Mouse (Mus musculus): ENCODE results near the gene Kdm5a. TPM values are rescaled to one million over a fixed set of nuclear protein-coding genes. Genes with fewer than 3 reads are reported as not detected.
A peak's percentile ranks its signal among the peaks of the same experiment; 100 is the strongest.

Kdm5a gene
- polyA plus RNA-seq, 1 experiment from 2014 or later, result 49.0 TPM

DNA sequence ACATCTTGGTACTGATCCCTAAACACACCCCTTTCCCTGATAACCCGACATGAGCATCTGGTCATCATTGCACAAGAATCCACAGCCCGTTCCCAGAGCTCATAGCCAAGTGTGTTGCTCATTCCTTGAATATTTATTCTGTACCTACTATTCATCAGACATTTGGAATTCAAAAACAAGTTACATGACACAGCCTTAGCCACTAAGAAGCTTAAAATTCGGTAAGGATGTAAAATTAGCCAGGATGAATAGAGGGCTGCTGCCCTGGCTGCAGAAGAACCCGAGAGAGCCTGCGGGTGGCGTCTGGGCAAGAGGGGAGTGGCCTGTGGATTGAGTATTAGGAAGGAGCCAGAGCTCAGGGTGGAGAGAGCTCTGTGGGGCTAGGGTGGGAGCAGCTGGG lies 118.8 kb downstream of the Kdm5a start:
- H3K4me3 ChIP-seq, result no peak overlapping the region
- no peak overlapping the region for H3K27ac ChIP-seq (replicated peaks)
- H3K4me1 ChIP-seq, result peaks cover 8% of the 10 kb centered on the region
- H3K36me3 ChIP-seq, result peaks cover 18% of the 10 kb centered on the region
- no peaks in the 10 kb centered on the region for H3K9me3 ChIP-seq (replicated peaks)
- H3K27me3 ChIP-seq (ENCODE audit: low read depth, poor library complexity, severe bottlenecking), result no peaks in the 10 kb centered on the region
- WGBS, result 52% methylated on average over 6 of the region's 6 CpGs
- DNase-seq (ENCODE audit: low spot score), result no peak

DNA sequence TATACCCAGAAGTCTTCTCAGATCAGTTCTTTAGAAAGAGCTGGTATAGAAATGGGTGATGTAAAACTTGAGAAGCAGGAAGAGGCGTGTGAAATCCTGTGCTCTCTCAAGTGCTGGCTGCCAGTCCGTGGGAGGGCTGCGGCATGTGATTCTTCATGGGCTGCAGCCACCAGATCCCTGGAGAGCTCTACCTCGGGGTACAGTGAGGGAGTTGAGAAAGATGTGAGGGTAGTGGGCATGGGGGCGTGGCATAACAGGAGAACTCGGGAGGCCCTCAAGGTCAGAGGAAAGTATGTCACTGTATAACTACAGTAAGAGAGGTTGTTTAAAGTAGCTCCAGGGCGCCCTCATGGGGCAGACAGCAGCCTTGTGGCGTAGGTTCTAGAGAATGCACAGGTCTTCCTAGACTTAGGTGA lies 119.3 kb downstream of the Kdm5a start:
- H3K27ac ChIP-seq (replicated peaks), result no peak overlapping the region
- H3K4me1 ChIP-seq, result peaks cover 8% of the 10 kb centered on the region
- H3K27me3 ChIP-seq (ENCODE audit: low read depth, poor library complexity, severe bottlenecking), result no peaks in the 10 kb centered on the region
- no peak overlapping the region for H3K4me3 ChIP-seq
- H3K36me3 ChIP-seq, result peaks cover 18% of the 10 kb centered on the region
- WGBS, result 41% methylated on average over 8 of the region's 8 CpGs
- DNase-seq (ENCODE audit: low spot score), result no peak
- H3K9me3 ChIP-seq (replicated peaks), result no peaks in the 10 kb centered on the region

DNA sequence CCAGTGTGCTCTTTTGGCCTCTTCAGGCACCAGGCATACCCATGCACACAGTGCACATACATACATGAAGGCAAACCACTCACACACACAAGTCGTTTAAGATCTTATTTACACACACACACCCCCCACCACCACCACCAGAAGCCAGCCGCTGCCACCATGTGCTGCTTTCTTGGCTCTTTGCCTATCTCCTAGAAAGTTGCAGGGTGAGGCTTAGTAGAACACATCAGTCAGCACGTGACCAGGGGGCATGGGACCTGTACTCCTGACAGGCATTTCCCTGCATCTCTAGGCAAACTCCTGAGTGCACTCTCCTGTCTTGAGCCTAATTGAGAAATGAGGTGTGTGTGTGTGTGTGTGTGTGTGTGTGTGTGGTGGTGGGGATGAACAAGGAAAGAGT lies 121.1 kb downstream of the Kdm5a start:
- 86% methylated on average over 3 of the region's 3 CpGs for WGBS
- Histone ChIP-seq H3K4me3 (no peak overlapping the region), H3K36me3 (peaks cover 16% of the 10 kb centered on the region), H3K27me3 (ENCODE audit: low read depth, poor library complexity, severe bottlenecking) (peaks cover 4% of the 10 kb centered on the region; the same call in 1 of the 2 replicates), H3K9me3 (replicated peaks) (no peaks in the 10 kb centered on the region), H3K27ac (replicated peaks) (no peak overlapping the region), H3K4me1 (peaks cover 14% of the 10 kb centered on the region)
- no peak for DNase-seq (ENCODE audit: low spot score)

DNA sequence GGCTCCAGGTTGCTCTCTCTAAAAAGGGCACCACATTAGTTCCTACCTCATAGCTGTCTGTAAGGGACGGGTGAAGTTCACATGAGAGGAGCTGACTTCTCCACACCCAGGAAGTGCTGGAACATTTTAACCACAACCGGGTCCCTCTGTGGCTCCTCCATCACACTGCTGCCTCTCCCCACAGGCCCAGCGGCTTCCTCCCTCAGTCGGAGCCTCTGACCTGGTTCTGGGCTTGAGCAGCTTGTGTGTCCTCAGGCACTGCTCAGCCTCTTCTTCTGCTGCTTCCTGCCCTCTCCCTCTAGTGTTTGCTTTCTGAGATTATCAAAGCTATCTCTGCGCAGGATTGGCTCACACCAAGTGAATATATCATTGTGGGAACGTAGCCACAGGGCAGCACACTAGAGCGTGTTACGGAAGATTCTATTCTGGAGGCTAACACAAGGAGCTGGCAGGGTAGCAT lies 122.2 kb downstream of the Kdm5a start:
- H3K27me3 ChIP-seq (ENCODE audit: low read depth, poor library complexity, severe bottlenecking), result peaks cover 14% of the 10 kb centered on the region
- peaks cover 24% of the 10 kb centered on the region for H3K4me1 ChIP-seq
- H3K27ac ChIP-seq (replicated peaks), result no peak overlapping the region
- no peaks in the 10 kb centered on the region for H3K9me3 ChIP-seq (replicated peaks)
- no peak overlapping the region for H3K4me3 ChIP-seq
- 79% methylated on average over 8 of the region's 8 CpGs for WGBS
- H3K36me3 ChIP-seq, result peaks cover 12% of the 10 kb centered on the region
- DNase-seq (ENCODE audit: low spot score), result no peak

DNA sequence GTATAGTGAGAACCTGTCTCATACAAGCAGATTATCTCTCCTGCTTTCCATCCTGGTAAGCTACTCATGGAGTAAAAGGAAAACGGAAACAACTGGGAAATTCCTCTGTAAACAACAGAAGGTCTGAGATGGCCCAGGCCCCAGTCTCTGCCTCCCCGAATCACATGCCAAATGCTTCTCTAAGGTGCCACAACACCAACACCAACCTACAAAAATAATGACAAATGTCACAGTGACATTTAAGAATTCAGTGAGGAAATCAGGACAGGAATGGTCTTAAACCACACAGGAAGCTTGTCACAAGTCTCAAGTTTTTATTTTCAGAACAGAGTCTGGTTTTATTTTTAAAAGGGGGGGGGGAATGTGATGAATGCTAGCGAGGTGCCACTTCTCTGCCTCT lies 124.7 kb downstream of the Kdm5a start:
- Histone ChIP-seq H3K4me1 (peaks cover 42% of the 10 kb centered on the region), H3K27ac (replicated peaks) (no peak overlapping the region), H3K27me3 (ENCODE audit: low read depth, poor library complexity, severe bottlenecking) (peaks cover 40% of the 10 kb centered on the region), H3K9me3 (replicated peaks) (no peaks in the 10 kb centered on the region), H3K36me3 (no peaks in the 10 kb centered on the region), H3K4me3 (no peak overlapping the region)
- DNase-seq (ENCODE audit: low spot score), result no peak
- 85% methylated on average over 3 of the region's 3 CpGs for WGBS

DNA sequence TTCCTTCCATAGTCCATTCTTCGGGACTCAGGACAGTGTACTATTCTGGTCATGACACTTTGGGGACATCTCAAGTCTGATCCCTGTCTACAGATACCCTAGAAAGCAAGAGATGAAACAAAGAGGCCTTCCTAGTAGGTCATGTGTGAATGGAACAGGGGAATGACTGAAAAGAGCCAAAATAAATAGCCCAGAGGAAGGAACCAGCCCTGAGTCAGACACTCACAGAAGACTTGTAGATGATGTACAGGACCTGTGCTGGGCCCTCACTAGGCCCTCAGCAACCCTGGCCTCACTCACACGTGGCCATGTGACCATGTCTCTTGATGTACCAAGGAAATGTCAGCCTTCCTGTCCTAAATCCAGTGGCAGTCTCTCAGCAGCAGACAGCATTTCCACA lies 125.5 kb downstream of the Kdm5a start:
- DNase-seq (ENCODE audit: low spot score), result no peak
- Histone ChIP-seq H3K27me3 (ENCODE audit: low read depth, poor library complexity, severe bottlenecking) (peaks cover 43% of the 10 kb centered on the region), H3K36me3 (no peaks in the 10 kb centered on the region), H3K4me1 (peaks cover 51% of the 10 kb centered on the region), H3K27ac (replicated peaks) (no peak overlapping the region), H3K4me3 (no peak overlapping the region), H3K9me3 (replicated peaks) (no peaks in the 10 kb centered on the region)
- WGBS, result 77% methylated on average over 2 of the region's 2 CpGs

DNA sequence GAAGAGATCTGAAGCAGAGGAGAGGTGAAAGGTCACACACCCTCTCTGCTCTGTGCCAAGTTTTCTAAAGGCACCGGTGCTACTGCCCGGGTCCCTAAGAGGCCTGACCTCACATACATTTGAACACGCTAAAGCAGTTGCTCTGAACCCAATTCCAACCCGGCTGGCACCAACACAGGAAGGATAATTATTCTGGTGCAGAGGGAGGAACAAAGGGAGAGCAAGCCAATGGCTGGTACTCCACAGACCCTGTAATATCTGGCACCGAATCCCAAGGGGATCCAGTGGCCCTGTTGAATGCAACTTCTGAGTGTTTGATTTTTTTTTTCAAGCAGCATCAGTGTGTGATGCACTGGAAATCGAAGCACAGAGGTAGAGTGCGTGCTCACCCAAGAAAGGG lies 127.1 kb downstream of the Kdm5a start:
- Histone ChIP-seq H3K4me1 (peaks cover 53% of the 10 kb centered on the region), H3K27ac (replicated peaks) (no peak overlapping the region), H3K9me3 (replicated peaks) (no peaks in the 10 kb centered on the region), H3K36me3 (no peaks in the 10 kb centered on the region), H3K4me3 (peak overlapping the region; percentile 77; the same call in 1 of the 2 replicates), H3K27me3 (ENCODE audit: low read depth, poor library complexity, severe bottlenecking) (peaks cover 52% of the 10 kb centered on the region)
- WGBS, result 47% methylated on average over 7 of the region's 7 CpGs
- DNase-seq (ENCODE audit: low spot score), result no peak

DNA sequence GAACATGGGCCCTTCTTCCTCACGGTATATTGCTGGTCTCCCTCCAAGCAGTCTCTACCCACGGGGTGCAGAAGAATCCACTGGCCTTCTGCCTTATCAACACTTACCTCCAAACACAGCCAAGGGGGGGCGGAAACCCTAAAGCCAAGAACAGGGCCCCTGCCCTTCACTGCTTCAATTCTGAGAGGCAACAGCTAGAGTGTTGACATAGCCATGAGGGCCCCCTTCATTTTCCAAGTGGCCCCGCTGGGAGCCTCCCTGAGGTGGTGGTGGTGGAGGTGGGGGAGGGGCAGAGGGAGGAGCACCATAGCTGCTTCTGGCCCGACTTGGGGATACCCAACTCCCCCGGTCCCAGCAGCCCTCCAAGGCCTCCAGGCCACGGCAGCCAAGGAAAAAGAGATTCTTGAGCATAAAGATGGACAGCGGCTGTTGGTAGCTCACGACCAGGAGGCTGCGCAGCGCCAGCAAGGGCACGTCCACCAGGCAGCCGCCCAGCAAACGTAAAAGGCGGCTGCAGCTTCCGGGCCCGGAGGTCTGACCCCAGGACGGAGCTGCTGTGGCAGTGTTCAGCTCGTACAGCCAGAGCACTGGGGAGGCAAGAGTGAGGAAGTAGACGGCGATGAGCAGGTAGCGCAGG lies 128.1 kb downstream of the Kdm5a start:
- peak overlapping the region; percentile 91; the same call in 1 of the 2 replicates for H3K27ac ChIP-seq (replicated peaks)
- H3K4me1 ChIP-seq, result peaks cover 53% of the 10 kb centered on the region
- 11% methylated on average over 22 of the region's 22 CpGs for WGBS

DNA sequence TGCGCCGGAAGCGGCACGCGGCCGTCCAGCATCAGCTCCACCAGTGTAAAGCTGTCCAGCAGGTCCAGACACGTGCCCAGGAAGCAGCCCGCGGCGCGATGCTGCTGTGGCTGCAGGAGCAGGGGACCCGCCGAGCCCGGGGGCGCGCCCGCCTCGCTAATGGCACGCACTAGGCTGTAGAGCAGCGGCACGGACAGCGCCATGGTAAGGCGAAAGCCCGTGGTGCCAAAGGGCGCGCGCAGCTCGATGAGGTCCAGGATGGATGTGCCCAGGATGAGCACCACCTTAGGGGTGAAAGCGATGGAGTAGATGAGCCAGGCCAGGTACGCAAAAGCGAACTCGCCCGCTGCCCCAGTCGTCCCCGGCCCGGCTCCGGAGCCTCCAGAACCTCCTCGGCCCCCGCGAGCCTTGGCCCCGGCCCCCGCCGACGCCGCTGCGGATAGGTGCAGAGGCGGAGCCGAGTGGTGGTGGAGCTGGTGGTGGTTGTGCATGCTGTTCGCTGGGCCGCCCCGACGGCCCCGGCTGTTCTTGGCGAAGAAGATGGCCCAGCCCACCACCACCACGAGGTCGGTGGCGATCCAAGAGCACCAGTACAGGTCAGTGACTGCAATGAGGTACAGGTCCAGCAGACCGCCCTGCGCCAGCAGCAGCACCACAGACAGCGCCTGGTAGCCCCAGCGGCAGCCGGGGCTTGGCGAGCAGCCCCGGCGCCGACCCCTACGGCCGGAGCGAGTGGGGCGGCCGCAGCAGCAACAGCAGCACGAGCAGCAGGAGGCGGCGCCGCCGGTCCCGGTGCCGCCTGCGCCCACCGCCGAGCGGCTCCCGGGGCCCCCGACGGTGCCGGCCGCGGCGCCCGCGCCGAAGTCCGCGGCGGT lies 128.8 kb downstream of the Kdm5a start:
- Histone ChIP-seq H3K4me1 (peaks cover 53% of the 10 kb centered on the region), H3K27ac (replicated peaks) (peak overlapping the region; percentile 91), H3K9me3 (replicated peaks) (no peaks in the 10 kb centered on the region), H3K27me3 (ENCODE audit: low read depth, poor library complexity, severe bottlenecking) (peaks cover 52% of the 10 kb centered on the region), H3K36me3 (no peaks in the 10 kb centered on the region), H3K4me3 (peak overlapping the region; percentile 77)
- WGBS, result under 1% methylated on average over 95 of the region's 95 CpGs
- peak; percentile 66 for DNase-seq (ENCODE audit: low spot score)

More for the DNA sequence above, 128.1 kb downstream of the Kdm5a start:
- peak; percentile 48 for DNase-seq (ENCODE audit: low spot score)
- no peaks in the 10 kb centered on the region for H3K9me3 ChIP-seq (replicated peaks)
- H3K27me3 ChIP-seq (ENCODE audit: low read depth, poor library complexity, severe bottlenecking), result peaks cover 52% of the 10 kb centered on the region
- H3K4me3 ChIP-seq, result peak overlapping the region; percentile 77
- no peaks in the 10 kb centered on the region for H3K36me3 ChIP-seq

DNA sequence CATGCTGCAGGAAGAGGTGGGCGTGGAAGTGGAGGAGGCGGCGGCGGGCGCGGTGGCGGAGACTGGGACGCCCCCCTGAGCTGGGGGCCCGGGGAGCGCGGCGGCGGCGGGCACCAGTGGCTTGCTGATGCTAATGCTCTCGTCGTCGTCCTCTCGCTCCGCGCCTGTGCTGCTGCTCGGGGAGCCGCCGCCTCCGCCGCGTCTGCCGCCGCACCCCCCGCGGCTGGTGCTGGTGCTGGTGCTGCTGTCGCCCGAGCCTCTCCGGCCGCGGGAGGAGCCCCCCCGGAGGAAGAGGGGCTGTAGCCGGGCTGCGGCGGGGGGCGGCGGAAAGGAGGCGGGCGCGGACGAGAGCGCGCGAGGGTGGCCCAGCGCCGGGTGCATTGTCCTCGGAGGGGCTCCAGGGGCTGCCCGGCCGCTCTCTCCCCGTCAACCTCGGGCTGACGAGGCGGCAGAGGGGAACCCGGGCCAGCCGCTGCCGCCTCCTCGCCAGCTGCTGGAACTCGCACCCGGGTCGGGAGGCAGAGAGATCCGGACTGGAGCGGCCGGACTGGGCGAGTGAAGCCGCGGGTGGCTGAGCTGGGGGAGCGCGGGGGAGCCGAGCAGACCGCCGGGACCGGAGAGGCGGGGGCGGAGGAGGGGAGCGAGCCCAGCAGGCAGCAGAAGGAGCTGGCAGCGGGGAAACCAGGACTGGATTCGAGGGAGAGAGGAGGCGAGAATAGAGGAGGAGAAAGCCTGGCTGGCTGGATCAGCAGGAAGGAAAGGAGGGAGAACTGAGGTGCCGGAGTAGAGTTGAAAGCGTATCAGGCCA lies 129.7 kb downstream of the Kdm5a start, which contains the start of gene Tmem121b:
TSS of gene Tmem121b (minus strand) at position 434 of the 808 bp plus-strand sequence.
- peak within 1 kb of the TSS; percentile 77 for H3K4me3 ChIP-seq
- DNase-seq (ENCODE audit: low spot score), result peak; percentile 91
- H3K4me1 ChIP-seq, result peaks cover 53% of the 10 kb centered on the region
- H3K27me3 ChIP-seq (ENCODE audit: low read depth, poor library complexity, severe bottlenecking), result peaks cover 52% of the 10 kb centered on the region
- no peaks in the 10 kb centered on the region for H3K9me3 ChIP-seq (replicated peaks)
- H3K27ac ChIP-seq (replicated peaks), result peak within 1 kb of the TSS; percentile 91
- under 1% methylated on average over 84 of the region's 84 CpGs for WGBS
- no peaks in the 10 kb centered on the region for H3K36me3 ChIP-seq

Data from midbrain, embryonic 10.5 days (tissue).